Mouse (Mus musculus) embryonic facial prominence, embryonic 11.5 days (tissue): ENCODE measurements around the gene Zscan26. TPM values are rescaled to one million over a fixed set of nuclear protein-coding genes. Genes with fewer than 3 reads are reported as not detected.
"Not testable (repeated sequence)": the region's sequence is repeated elsewhere in the genome, so short reads cannot be mapped to it uniquely, and the experiment has no call there.

Experiments
- ATAC-seq: fragments of 200-750 bp; cut with Nextera tagmentation; replicated peaks from 2 replicates; pipeline ENCODE4 v1.8.0; 2017; ENCODE audit warnings: low read depth; ENCODE audit not compliant: insufficient number of reproducible peaks, low FRiP score, low TSS enrichment
- DNase-seq: peaks from one replicate; pipeline ENCODE4 v3.0.0-alpha.2; 2015; ENCODE audit warnings: low spot score
- H3K27ac ChIP-seq: fragments of 300-500 bp; sonication (generic); replicated peaks from 2 replicates; pipeline ENCODE4 v1.5.1; 2014; ENCODE audit warnings: mild to moderate bottlenecking, low read depth, low read length, control low read depth
- H3K27me3 ChIP-seq: fragments of 300-500 bp; sonication (generic); 2 replicates; pipeline ENCODE4 v1.6.1; 2014; ENCODE audit warnings: mild to moderate bottlenecking, low read length, moderate library complexity, mixed read lengths; ENCODE audit not compliant: control insufficient read depth, insufficient read depth
- H3K36me3 ChIP-seq: fragments of 300-500 bp; sonication (generic); replicated peaks from 2 replicates; pipeline ENCODE4 v1.6.1; 2014; ENCODE audit warnings: low read depth, mild to moderate bottlenecking, low read length, moderate library complexity, mixed read lengths; ENCODE audit not compliant: control insufficient read depth, insufficient read depth
- H3K4me1 ChIP-seq: fragments of 300-500 bp; sonication (generic); 2 replicates; pipeline ENCODE4 v1.6.1; 2014; ENCODE audit warnings: low read length, mixed read lengths; ENCODE audit not compliant: control insufficient read depth, insufficient read depth
- H3K4me2 ChIP-seq: fragments of 300-500 bp; sonication (generic); 2 replicates; pipeline ENCODE4 v1.6.1; 2014; ENCODE audit warnings: low read depth, mild to moderate bottlenecking, control low read depth, low read length, moderate library complexity
- H3K4me3 ChIP-seq: fragments of 300-500 bp; sonication (generic); 2 replicates; pipeline ENCODE4 v1.5.1; 2014; ENCODE audit warnings: low read depth, low read length, control low read depth
- H3K9ac ChIP-seq: fragments of 300-500 bp; sonication (generic); replicated peaks from 2 replicates; pipeline ENCODE4 v1.6.1; 2014; ENCODE audit warnings: mild to moderate bottlenecking, control low read depth, low read length
- H3K9me3 ChIP-seq: fragments of 300-500 bp; sonication (generic); replicated peaks from 2 replicates; pipeline ENCODE4 v1.6.1; 2016; ENCODE audit warnings: mild to moderate bottlenecking, low read length, inconsistent platforms, mixed read lengths; ENCODE audit not compliant: control insufficient read depth
- WGBS: fragments of 180-500 bp; shearing (Covaris S2); extraction: QIAGEN DNeasy Blood & Tissue Kit; methylation state at CpG from one replicate; pipeline ENCODE4 v1.1.7; 2014; 5-methylcytosine and 5-hydroxymethylcytosine counted together
- polyA plus RNA-seq: library from polyadenylated mRNA; unstranded; fragments of >200 nt; fragmentation: Nextera tagmentation; extraction: Ambion mirVana; gene quantifications from 2 replicates; pipeline ENCODE4 v1.2.1, GENCODE M21; 2014

The Zscan26 gene
- polyA plus RNA-seq, 1 experiment from 2014 or later, result 19.3 TPM

DNA sequence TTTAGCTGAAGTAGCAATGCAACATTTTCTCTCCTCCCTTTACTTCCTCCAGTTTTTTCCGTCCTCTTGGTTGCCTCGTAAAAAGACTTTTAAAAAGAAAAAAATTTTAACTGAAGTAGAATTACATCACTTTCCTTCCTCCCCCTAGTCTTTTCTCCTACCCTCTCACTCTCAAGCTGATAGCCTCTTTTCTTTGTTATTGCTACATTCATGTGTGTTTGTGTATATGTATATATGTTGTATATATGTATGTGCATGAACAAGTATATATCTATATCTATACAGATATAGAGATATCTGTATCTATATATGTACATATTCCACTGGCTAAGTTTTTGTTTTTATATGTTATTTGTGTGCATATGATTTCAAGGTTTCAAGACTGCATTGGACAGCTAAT, 50.7 kb downstream of the Zscan26 start:
- no peak for DNase-seq
- Histone ChIP-seq H3K27me3 (no peaks in the 10 kb centered on the region), H3K4me2 (no peak overlapping the region; the same call in 1 of the 2 replicates), H3K27ac (no peak overlapping the region), H3K9ac (peak overlapping the region; percentile 87), H3K4me1 (no peaks in the 10 kb centered on the region), H3K36me3 (no peaks in the 10 kb centered on the region; the same call in 1 of the 2 replicates), H3K4me3 (peak overlapping the region; percentile 79), H3K9me3 (no peaks in the 10 kb centered on the region)
- ATAC-seq, result no peak; the same call in 1 of the 2 replicates
- WGBS, result 0% methylated on average over 2 of the region's 2 CpGs

GRCm38 (mm10) chr13:21402287-21402846, 51.2 kb downstream of the Zscan26 start, which contains the start of gene Zkscan3:
TSS of gene Zkscan3 (minus strand) at chr13:21402755.
- under 1% methylated on average over 35 of the region's 35 CpGs for WGBS
- ATAC-seq (peak; percentile 88), DNase-seq (peak; percentile 92)
- Histone ChIP-seq H3K9me3 (no peaks in the 10 kb centered on the region), H3K4me3 (peak within 1 kb of the TSS; percentile 79), H3K9ac (peak within 1 kb of the TSS; percentile 87), H3K4me1 (no peaks in the 10 kb centered on the region), H3K27ac (no peak within 1 kb of the TSS; the same call in 1 of the 2 replicates), H3K36me3 (no peaks in the 10 kb centered on the region; the same call in 1 of the 2 replicates), H3K27me3 (no peaks in the 10 kb centered on the region), H3K4me2 (peak within 1 kb of the TSS; percentile 52)

DNA sequence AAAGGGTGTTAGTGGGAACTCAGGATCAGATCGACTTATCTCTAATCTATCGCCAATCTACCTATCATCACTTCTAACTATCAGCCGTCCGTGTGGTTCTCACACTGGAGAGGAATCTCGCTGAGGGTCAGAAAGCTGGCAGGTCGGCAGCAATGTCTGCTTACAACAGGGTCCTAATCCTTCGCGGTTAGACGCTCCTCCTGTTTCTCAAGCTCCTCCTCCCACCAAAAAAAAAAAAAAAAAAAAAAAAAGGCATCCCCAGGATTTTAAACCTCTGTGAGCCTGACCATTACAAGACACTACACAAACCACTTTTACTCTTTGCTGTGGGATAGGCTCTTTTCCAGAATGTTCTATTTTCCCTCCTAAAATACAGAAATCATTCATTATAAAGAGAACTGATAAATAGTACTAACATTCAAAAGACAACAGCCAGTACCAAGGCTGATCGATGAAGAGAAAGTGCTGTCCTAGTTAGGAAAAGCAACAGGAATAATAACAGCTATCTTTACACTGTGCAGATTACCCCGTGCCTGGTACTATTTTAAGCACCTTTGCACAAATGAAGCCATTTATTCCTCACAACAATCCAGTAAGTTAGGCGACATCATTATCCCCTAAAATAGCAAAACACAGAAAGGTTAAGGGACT, 51.8 kb downstream of the Zscan26 start:
- no peak for ATAC-seq
- WGBS, result 11% methylated on average over 12 of the region's 12 CpGs
- H3K27ac ChIP-seq, result no peak overlapping the region

GRCm38 (mm10) chr13:21401166-21401565, 52.4 kb downstream of the Zscan26 start:
- DNase-seq (no peak), ATAC-seq (no peak)
- H3K9ac ChIP-seq, result no peak overlapping the region; the same call in 1 of the 2 replicates
- no peaks in the 10 kb centered on the region for H3K4me1 ChIP-seq
- H3K9me3 ChIP-seq, result no peaks in the 10 kb centered on the region
- H3K36me3 ChIP-seq, result no peaks in the 10 kb centered on the region; the same call in 1 of the 2 replicates
- H3K27ac ChIP-seq, result no peak overlapping the region
- peak overlapping the region; percentile 79 for H3K4me3 ChIP-seq
- 82% methylated on average over 3 of the region's 3 CpGs for WGBS
- H3K27me3 ChIP-seq, result no peaks in the 10 kb centered on the region
- peak overlapping the region; percentile 52 for H3K4me2 ChIP-seq

More for the DNA sequence above, 51.8 kb downstream of the Zscan26 start:
- no peaks in the 10 kb centered on the region for H3K9me3 ChIP-seq
- H3K4me1 ChIP-seq, result no peaks in the 10 kb centered on the region
- DNase-seq, result peak; percentile 30
- peak overlapping the region; percentile 52 for H3K4me2 ChIP-seq
- H3K36me3 ChIP-seq, result no peaks in the 10 kb centered on the region; the same call in 1 of the 2 replicates
- peak overlapping the region; percentile 79 for H3K4me3 ChIP-seq
- peak overlapping the region; percentile 87 for H3K9ac ChIP-seq
- no peaks in the 10 kb centered on the region for H3K27me3 ChIP-seq

DNA sequence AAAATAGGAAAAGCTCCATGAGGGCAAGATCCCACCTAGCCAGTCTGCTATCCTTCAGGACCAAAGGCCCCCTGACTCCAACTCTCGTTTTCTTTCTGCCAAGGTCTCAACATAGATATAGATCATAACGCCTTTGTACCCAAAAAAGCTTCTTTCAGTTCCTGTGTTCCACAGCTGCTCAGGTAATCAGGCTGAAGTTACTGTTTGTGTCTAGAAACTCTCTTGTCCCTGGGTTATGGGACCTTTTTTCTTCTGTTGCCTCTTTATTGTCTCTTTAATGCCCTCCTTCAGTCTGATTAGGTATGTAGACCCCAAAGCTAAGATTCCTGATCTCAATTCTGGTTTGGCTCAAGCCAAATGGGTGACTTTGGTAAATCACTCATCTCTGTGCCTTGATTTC, 56.0 kb downstream of the Zscan26 start:
- whole genome bisulfite sequencing, result 77% methylated on average over 2 of the region's 2 CpGs
- peaks cover 7% of the 10 kb centered on the region for H3K36me3 ChIP-seq
- ATAC-seq, result no peak

GRCm38 (mm10) chr13:21396048-21396447, 57.5 kb downstream of the Zscan26 start:
- 95% methylated on average over 15 of the region's 18 CpGs for WGBS

More for the DNA sequence above, 56.0 kb downstream of the Zscan26 start:
- Histone ChIP-seq H3K9me3 (no peaks in the 10 kb centered on the region), H3K9ac (no peak overlapping the region), H3K4me2 (no peak overlapping the region), H3K4me1 (no peaks in the 10 kb centered on the region), H3K27ac (no peak overlapping the region), H3K4me3 (no peak overlapping the region), H3K27me3 (no peaks in the 10 kb centered on the region)
- DNase-seq, result no peak

GRCm38 (mm10) chr13:21395623-21396022, 57.9 kb downstream of the Zscan26 start:
- H3K9ac ChIP-seq, result no peak overlapping the region
- H3K4me3 ChIP-seq, result no peak overlapping the region
- 92% methylated on average over 6 of the region's 6 CpGs for WGBS
- no peaks in the 10 kb centered on the region for H3K27me3 ChIP-seq
- ATAC-seq (no peak), DNase-seq (no peak)
- H3K9me3 ChIP-seq, result no peaks in the 10 kb centered on the region
- no peak overlapping the region for H3K27ac ChIP-seq
- H3K4me2 ChIP-seq, result no peak overlapping the region
- no peaks in the 10 kb centered on the region for H3K4me1 ChIP-seq
- peaks cover 12% of the 10 kb centered on the region for H3K36me3 ChIP-seq

More at GRCm38 (mm10) chr13:21396048-21396447, 57.5 kb downstream of the Zscan26 start:
- H3K4me3 ChIP-seq, H3K9ac ChIP-seq, DNase-seq, H3K27me3 ChIP-seq, H3K4me2 ChIP-seq, H3K4me1 ChIP-seq, H3K9me3 ChIP-seq, H3K27ac ChIP-seq: not testable (repeated sequence)
- H3K36me3 ChIP-seq, result peaks cover 12% of the 10 kb centered on the region
- 0 out of 2 replicates have a peak, but pooled peaks have one; percentile 18 for ATAC-seq

DNA sequence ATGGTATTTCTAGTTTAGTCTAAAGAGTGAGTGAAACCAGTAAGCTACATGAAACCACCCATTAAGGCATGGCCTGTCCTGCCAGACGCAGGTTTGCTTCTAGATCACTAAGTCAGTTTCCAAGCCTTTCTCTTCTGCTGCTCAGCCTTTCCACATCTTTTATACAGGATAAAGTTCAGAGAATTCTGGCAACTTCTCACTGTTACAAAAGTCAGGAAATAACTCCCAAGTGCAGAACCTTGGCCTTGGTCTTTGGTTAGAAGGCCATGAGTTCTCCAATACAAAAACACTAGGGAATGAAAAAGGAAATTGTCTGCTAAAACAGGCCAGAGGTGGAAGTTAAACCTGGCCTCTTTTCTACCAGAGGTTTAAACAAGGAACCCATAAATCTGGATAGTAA, 58.3 kb downstream of the Zscan26 start:
- Histone ChIP-seq H3K36me3 (peaks cover 12% of the 10 kb centered on the region), H3K4me2 (no peak overlapping the region), H3K9me3 (no peaks in the 10 kb centered on the region), H3K4me1 (no peaks in the 10 kb centered on the region), H3K4me3 (no peak overlapping the region), H3K9ac (no peak overlapping the region), H3K27ac (no peak overlapping the region), H3K27me3 (no peaks in the 10 kb centered on the region)
- DNase-seq (no peak), ATAC-seq (no peak)
- WGBS, result 94% methylated on average over 1 of the region's 1 CpGs
